Mouse (Mus musculus) spleen, postnatal 10 days (tissue): ENCODE data around the gene Apba1.

Experiments used
- DNase-seq, 2 experiments: peaks; one replicate each; pipeline ENCODE4 v3.0.0; 2021 to 2022; ENCODE audit warnings: low spot score in 2 of 2

Apba1 gene

DNA sequence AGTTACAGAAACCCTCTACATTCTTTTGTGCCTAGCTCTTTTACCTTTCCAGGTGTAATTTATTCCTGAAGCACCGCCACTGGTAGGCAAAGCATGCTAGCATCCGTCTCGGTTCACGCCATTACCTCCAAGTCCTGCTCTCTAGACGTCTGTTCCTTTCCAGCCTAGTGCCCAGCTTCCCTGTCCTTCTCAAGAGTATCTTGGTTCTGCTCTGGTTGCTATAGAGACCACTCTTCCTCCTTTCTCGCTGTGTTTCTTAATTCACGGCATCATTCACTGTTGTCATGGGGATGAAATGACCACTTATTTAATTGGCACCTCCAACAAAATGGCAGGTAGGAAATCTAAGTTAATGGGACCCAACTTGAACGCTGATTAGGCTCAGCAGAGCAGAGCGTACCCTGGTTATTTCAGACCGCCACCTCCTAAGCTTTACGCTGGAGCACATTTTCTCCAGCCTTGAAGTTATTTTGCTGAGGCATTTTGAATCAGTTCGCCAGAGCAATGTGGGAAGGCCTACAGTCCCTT, 182.8 kb downstream of the Apba1 start:
- DNase-seq = no peak

- DNase-seq = no peak
These were observed 184.2 kb downstream of the Apba1 start for GRCm38 (mm10) chr19:23942886-23943285.

DNA sequence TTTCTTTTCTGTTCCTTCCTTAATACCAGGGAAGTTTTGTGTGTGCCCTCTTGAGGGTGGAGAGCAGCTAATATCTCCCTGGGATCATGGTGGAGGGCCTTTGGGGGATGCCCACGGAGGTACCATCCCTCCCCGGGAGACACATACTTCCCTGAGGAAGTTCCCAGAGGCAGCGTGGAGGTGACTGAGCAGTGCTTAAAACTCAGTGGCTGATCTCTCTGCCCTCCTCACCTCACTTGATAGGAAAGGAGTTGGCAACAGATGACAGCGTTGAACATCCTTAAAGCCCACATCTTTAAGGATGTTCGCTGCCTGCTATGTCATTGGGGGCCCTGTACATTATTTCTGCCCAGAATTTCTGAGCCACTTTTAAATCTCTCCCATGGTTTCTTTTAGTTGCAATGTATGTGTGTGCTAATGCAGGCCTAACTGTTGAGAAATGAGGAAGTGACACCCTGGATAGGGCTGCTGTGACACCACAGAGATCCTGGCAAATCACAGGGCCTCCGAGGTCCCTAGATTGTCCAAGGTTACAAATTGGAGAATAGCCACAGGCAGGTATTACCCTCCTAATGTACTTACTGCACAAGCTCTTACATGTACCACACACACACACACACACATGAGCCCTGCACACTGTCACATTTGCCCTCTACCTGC, 187.5 kb downstream of the Apba1 start:
- no peak for DNase-seq

DNA sequence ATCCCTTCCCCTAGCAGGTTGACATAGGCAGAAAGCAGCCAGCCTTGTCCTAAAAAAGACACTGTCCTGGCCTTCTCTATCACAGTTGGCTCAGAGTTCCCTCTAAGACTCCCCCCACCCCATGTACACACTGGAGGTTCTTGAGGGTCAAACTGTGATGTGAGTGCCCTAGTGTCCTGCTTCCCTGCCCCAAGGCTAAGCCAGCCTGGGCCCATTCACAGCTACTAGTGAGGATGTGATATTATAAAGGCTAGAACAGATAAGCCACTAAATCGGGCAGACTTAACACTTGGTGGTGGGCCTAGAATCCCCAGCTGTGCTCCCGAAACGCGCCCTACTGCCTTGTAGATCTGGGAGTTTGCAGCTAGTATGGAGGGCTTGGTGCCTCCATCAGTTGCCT, 188.1 kb downstream of the Apba1 start:
- DNase-seq = no peak

DNA sequence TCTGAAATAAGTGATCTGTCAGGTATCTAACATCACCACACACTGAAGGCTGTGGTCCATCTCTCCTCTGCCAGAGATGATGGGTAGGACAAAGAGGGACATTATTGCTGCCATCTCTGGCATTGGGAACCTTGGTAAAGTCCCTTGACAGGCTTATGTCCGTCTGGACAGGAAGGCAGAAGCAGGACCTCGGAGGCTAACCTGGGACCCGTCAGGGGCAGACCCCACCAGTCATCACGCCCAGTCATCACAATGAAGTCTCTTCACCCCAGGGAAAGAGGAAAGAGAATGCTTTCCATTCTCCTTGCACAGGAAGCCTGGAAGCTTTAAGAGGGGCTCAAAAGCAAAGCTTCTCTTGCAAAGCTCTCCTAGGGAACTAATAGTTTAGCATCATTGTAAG, 189.2 kb downstream of the Apba1 start:
- no peak for DNase-seq

DNA sequence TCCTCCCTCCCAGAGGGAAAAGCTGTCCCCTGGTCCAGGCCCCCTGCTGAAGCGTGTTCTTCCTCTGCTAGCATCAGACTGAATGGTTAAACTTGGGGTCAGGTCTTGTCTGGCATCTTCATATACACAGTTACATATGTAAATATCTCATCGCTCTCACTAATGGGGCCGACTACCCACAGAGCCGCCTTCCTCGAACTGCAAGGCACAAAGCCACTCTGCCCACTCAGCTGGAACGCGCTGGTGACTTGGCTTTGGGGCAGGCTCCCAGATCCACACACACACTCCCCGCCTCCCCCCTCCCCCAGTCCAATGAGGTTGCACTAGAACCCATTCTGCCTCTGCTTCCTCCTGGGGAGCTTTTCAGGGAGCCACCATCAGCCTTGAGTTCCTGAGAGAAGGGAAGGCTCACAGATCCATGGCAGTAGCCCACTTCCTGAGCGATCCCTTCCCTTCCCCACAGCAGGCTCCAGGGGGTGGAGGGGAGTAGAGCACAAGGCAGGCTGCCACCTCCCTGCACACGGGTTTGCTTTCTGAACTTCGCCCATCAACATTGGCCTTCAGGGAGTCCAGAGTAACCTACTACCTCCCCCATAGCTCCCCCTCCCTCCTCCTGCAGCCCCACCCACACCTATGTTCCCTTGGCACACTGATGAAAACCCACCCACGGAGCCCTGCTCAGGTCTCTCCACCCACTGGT, 189.8 kb downstream of the Apba1 start:
- DNase-seq = no peak

DNA sequence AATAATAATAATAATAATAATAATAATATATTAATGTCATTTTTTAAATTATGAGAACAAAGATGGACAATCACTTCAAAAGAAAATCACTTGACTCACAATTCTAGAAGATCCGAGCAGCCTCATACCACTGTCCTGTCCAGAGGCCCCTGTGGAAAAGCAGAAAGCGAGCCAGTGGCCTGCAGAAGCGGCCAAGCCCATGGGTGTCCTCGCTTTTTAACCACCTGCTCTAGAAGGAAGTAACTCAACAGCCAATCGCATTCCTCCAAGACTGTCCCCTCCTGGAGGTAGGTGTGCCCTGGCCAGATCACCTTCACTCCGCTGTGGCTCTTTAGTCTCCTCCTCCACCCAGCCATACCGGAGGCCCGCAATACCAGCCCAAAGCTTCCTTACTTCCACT, 196.8 kb downstream of the Apba1 start:
- no peak for DNase-seq

DNA sequence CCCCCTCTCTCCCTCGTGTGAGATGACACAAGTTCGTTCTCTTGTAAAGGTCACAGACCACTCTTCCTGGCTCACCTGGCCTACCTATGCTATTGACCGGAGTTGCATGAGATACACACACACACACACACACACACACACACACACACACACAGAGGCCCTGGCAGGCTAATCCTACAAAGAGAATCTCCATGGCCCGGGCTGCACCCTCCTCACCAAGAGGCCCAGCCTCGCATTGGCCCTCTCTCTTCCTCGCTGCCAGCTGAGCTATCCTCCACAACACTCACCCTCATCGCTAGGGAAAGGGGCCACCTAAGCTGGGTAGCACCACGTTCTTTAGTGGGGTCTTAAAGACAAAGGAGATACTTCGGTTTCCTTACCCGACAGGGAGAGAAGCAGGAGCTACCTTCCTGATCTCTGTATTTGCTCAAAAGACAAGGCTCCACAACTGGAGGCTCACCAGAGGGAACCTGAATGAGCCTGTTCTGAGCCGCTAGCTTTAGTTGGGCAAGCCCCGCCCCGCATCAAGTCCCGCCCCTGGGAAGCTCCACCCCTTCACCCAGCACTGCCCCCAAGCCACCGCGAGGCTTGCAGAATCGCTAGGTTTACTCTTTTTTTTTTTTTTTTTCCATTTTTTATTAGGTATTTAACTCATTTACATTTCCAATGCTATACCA, 197.8 kb downstream of the Apba1 start:
- DNase-seq = peak in 1 of 2 experiments; percentile 49

DNA sequence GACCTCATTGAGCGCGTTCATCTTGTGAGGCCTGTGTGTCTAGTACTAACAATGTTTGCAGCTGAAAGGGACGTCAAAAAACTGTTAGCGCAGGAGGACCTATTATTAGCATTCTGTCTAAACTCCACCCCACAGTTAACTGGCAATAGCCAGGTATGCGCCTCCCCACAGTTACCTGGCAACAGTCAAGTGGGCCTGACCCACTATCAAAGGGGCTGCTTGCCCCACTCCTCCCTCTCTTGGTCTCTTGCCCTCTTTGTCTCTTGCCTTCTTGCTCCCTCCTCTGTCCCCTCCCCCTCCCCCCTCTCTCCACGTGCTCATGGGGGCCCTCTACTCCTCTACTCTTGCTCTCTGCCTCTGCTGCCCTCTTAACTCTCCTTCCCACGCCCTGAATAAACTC, 198.9 kb downstream of the Apba1 start:
- no peak for DNase-seq

GRCm38 (mm10) chr19:23958925-23959324, 200.2 kb downstream of the Apba1 start:
- no peak for DNase-seq

DNA sequence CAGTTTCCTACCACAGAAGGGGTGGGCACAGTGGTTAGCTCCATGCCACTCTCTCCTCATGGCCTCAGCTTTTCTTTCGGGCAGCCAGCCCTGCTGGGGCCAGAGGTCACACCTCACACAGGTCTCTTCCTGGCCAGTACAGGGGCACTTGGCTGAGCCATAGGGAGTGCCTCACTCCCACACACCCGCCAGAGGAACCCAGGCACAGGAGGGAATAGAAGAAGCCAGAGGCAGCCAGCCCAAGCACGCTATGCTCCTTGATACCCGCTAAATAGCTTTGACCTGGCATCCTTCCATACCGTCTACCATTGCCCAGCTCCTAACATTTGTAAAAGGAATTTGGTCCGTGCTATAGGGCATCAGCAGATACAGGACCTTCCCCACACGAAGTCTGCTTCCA, 201.2 kb downstream of the Apba1 start:
- no peak for DNase-seq

DNA sequence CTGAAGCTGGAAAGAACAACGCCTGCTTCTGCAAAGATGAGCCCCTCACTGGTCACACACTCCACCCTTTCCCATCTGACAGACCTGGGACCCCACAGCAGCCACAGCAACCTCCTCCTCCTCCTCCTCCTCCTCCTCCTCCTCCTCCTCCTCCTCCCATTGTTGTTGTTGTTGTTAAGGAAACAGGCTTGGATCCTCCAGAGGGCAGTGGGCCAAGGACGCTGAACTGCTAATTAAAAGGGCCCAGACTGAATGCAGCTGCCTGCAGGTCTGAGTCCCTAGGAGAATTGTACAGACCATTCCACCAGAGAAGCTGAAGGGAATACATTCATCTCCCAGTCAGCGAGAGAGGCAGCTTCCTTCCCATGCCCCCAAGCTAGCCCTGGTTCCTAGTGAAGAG, 201.6 kb downstream of the Apba1 start:
- DNase-seq = no peak

DNA sequence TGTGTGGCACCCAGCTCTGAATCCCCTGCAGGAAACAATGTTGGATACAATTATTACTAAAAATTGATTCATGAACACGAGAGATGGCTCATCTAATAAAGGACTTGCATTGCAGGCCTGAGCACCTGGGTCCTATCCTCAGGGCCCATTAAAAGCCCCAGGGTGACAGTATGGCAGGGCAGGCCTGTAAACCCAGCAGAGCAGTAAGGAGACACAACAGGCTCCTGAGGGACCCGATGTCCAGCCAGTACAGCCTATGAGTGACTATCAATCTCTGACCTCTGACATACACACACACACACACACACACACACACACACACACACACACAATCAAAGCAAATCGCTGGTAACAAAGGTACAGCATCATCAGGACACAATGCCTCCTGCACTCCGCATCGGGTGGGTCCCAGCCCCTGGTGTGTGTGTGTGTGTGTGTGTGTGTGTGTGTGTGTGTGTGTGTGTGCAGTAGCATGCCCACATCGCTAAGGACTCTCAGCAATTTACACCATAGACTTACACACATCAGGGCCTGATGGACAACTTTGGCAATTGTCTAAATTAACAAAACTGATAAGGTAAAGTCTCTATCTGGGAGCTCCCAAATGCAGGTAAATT, 202.3 kb downstream of the Apba1 start:
- no peak for DNase-seq

GRCm38 (mm10) chr19:23961516-23961915, 202.8 kb downstream of the Apba1 start:
- peak; percentile 26 to 67 for DNase-seq

DNA sequence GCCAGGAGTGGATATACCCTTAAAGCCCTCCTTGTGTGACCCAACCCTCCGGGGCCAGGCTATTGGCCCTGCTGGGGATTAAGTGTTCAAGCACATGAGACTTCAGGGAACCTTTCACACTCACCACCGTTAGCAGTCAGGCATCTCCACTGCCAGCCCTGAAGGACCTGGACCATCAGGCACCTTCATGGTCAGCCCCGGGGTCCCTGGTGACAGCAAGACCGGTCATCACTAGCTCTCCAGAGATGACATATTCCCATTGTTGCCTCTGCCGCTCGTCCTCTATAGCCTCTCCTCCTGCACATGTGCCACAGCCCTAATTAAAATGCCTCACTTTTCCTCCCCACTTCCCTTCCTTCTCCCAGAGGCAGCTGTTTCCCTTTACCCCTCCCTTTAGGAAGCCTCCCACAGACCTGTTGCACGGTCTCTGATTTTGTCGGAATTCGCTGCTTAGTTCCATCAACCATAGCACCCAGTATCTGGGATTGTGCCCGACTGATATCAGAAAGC, 205.8 kb downstream of the Apba1 start:
- DNase-seq = no peak

GRCm38 (mm10) chr19:23966376-23966775, 207.7 kb downstream of the Apba1 start:
- no peak for DNase-seq

DNA sequence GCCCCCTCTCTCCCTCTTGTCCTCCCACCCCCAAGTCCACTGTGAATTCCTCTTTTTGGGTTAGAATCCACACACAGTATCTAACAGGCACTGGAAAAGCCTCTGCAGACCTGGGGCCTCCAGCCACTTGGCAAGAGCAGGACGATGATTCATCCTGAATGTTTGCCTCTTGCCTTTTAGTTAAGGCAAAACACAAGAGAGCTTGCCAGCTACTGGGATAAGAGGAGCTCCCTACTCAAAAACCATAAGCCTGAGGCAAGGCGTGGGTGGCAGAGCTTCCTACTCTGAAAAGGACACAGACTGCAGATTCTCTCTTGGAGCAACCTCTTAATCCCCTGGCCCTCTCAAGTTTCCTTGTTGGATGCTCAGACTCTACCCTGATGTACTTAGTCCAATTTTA, 208.5 kb downstream of the Apba1 start:
- no peak for DNase-seq

DNA sequence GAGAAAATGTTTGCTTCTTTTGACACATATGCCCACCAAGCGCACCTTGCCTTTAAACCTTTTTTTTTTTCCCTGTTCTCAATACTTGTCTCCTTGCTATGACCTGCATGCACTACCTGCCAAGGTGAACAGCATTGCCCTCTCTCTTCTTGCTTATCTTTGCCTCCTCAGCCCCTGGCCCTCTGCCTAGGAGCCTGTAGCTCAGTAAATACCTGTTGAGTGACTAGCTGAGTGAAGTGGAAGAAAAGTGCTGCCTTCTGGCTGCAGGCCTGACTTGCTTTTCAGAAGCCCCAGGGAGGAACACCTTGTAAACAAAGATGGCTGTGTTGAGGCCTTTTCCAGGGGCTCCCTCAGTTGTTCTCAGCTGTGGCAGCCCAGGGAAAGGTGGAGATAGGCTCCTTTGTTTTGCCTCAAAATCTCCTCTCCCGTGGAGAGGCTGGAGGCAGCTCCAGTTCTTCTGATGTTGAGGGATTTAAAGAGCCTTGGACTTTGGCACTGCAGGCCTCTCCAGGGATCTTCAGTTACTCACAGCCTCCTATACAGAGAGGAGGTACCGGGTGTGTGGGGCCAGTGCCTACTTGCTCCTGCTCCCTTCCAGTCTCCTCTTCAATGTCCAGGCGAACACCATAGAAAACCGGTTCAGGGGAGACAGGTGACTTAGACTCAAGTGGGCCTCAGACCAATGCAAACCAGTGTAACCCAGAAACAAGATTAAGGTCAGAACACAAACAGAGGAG, 209.6 kb downstream of the Apba1 start:
- DNase-seq = no peak

DNA sequence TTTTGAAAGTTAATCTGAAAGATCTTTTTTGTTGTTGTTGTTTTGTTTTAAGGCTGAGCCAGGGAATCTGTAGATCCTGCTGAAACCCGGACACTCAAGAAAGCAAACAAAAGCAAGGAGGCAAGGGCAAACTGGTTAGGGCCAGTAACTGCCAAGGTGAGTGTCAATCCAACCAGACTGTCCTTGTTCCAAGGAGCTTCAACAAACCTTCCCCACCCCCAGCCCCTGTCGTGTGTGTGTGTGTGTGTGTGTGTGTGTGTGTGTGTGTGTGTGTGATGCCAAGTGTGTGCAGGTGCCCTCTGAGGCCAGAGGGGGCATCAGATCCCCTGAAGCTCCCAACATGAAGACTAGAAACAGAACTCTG, 210.2 kb downstream of the Apba1 start:
- DNase-seq = no peak

GRCm38 (mm10) chr19:23970374-23970773, 211.7 kb downstream of the Apba1 start:
- DNase-seq = no peak

DNA sequence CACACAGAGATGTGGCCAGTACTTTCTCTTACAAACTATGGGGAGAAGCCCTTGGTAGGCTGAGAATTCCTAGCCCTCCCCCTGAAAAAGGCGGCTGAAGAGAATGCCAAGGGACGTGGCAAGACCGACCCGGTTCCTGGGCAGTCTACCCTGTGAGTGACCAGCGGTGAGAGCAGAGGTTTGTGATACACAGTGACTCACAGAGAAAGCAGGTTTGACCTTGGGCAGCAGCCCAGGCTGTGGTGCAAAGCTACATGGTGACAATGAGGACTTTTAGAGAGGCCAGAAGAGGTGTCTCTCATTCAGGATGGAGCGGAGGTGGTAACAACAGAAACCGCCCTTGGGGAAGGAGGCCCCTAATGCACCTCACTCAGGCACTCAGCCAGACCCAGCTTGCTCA, 212.7 kb downstream of the Apba1 start:
- no peak for DNase-seq
